Mouse (Mus musculus) myocyte (in vitro differentiated cells): ENCODE data around the gene Prkd1.

ENCODE experiments used
- CEBPB ChIP-seq: IDR thresholded peaks from 2 replicates; pipeline ENCODE4 v1.6.1; 2011; ENCODE audit warnings: mild to moderate bottlenecking, moderate library complexity; ENCODE audit not compliant: poor library complexity, insufficient read depth, severe bottlenecking
- E2F4 ChIP-seq: IDR thresholded peaks from one replicate; pipeline ENCODE4 v1.6.1; 2011; ENCODE audit warnings: mild to moderate bottlenecking, control low read depth, moderate library complexity; ENCODE audit not compliant: insufficient read depth
- MAX ChIP-seq: IDR thresholded peaks from one replicate; pipeline ENCODE4 v1.6.1; 2011; ENCODE audit warnings: low read depth, mild to moderate bottlenecking, control low read depth
- MYOD1 ChIP-seq, 3 experiments: IDR thresholded peaks; one replicate each; pipeline ENCODE4 v1.6.1; 2011; ENCODE audit warnings: control low read depth in 2 of 3, low read depth in 2 of 3, mild to moderate bottlenecking in 2 of 3, moderate library complexity in 1 of 3; ENCODE audit not compliant: insufficient read length in 2 of 3, control insufficient read depth in 1 of 3
- POLR2A ChIP-seq: IDR thresholded peaks from one replicate; pipeline ENCODE4 v1.6.1; 2011; ENCODE audit warnings: low read depth, mild to moderate bottlenecking, control low read depth, moderate library complexity; ENCODE audit not compliant: insufficient read length
- POLR2AphosphoS2 ChIP-seq: IDR thresholded peaks from one replicate; pipeline ENCODE4 v1.6.1; 2011; ENCODE audit warnings: low read depth, control low read depth; ENCODE audit not compliant: insufficient read length
- REST ChIP-seq: IDR thresholded peaks from one replicate; pipeline ENCODE4 v1.6.1; 2011; ENCODE audit warnings: mild to moderate bottlenecking, control low read depth, moderate library complexity; ENCODE audit not compliant: insufficient read depth, insufficient read length
- SRF ChIP-seq: IDR thresholded peaks from one replicate; pipeline ENCODE4 v1.6.1; 2011; ENCODE audit warnings: low read depth; ENCODE audit not compliant: control insufficient read depth, insufficient read length
- TCF12 ChIP-seq: IDR thresholded peaks from one replicate; pipeline ENCODE4 v1.6.1; 2011; ENCODE audit warnings: mild to moderate bottlenecking, control low read depth; ENCODE audit not compliant: poor library complexity, insufficient read depth, severe bottlenecking
- TCF3 ChIP-seq: IDR thresholded peaks from one replicate; pipeline ENCODE4 v1.6.1; 2011; ENCODE audit warnings: low read depth, control low read depth; ENCODE audit not compliant: insufficient read length
- USF1 ChIP-seq: IDR thresholded peaks from one replicate; pipeline ENCODE4 v1.6.1; 2011; ENCODE audit warnings: low read depth, mild to moderate bottlenecking, control low read depth, moderate library complexity

DNA sequence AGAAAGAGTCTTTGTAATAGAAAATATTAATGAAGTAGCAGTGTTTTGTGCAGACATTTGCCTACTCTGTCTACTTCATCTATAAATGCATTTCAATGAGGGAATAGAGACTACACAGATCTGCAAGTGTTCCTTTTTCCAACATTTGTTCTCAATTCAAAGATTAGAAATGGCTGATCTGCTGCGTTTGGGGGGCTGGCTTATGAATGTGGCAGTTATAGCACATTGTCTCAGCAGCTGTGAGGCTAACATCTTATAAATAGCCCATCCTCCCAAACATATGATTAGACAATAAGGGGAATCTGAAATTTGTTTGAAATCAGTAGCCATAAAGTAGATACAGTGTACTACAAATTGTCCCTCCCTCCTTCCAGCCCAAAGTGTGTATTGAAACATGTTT, 83.7 kb downstream of the Prkd1 start:
- TF ChIP-seq POLR2AphosphoS2 (no peak), POLR2A (no peak), USF1 (no peak), TCF3 (no peak), TCF12 (no peak), CEBPB (no peak), MYOD1 (IDR thresholded peaks at IDR 0.05; ENCODE audit: control insufficient read depth in 1 of 3, insufficient read length in 2 of 3, low read depth in 2 of 3) (no peak), E2F4 (no peak), MAX (no peak), SRF (no peak), REST (no peak)
